Mouse (Mus musculus) liver, embryonic 16.5 days (tissue): ENCODE data around the gene Znrf3. TPM values are rescaled to one million over a fixed set of nuclear protein-coding genes. Genes with fewer than 3 reads are reported as not detected.

Experiments
- ATAC-seq: fragments of 200-750 bp; cut with Nextera tagmentation; 2 replicates; pipeline ENCODE4 v1.8.0; 2017; ENCODE audit warnings: low read depth, mild to moderate bottlenecking, moderate number of reproducible peaks, moderate library complexity
- H3K27ac ChIP-seq: fragments of 300-500 bp; sonication (generic); 2 replicates; pipeline ENCODE4 v1.5.1; 2014; ENCODE audit warnings: mild to moderate bottlenecking, low read length
- H3K27me3 ChIP-seq: fragments of 300-500 bp; sonication (generic); 2 replicates; pipeline ENCODE4 v1.6.1; 2014; ENCODE audit warnings: low read depth, low read length, mixed read lengths; ENCODE audit not compliant: control insufficient read depth, insufficient read depth
- H3K36me3 ChIP-seq: fragments of 300-500 bp; sonication (generic); 2 replicates; pipeline ENCODE4 v1.6.1; 2014; ENCODE audit warnings: mild to moderate bottlenecking; ENCODE audit not compliant: control insufficient read depth, insufficient read depth
- H3K4me1 ChIP-seq: fragments of 300-500 bp; sonication (generic); 2 replicates; pipeline ENCODE4 v1.6.1; 2014; ENCODE audit warnings: low read depth, low read length, mixed read lengths; ENCODE audit not compliant: control insufficient read depth
- H3K4me2 ChIP-seq: fragments of 300-500 bp; sonication (generic); 2 replicates; pipeline ENCODE4 v1.6.1; 2014; ENCODE audit warnings: low read depth, low read length, mixed read lengths
- H3K4me3 ChIP-seq: fragments of 300-500 bp; sonication (generic); 2 replicates; pipeline ENCODE4 v1.5.1; 2014; ENCODE audit warnings: low read depth, mild to moderate bottlenecking, low read length
- H3K9ac ChIP-seq: fragments of 300-500 bp; sonication (generic); 2 replicates; pipeline ENCODE4 v1.6.1; 2014; ENCODE audit warnings: low read depth, low read length
- H3K9me3 ChIP-seq: fragments of 300-500 bp; sonication (generic); replicated peaks from 2 replicates; pipeline ENCODE4 v1.6.1; 2016; ENCODE audit warnings: low read length; ENCODE audit not compliant: control insufficient read depth
- WGBS: fragments of 180-500 bp; shearing (Covaris S2); extraction: QIAGEN DNeasy Blood & Tissue Kit; methylation state at CpG from one replicate; pipeline ENCODE4 v1.1.7; 2014; ENCODE audit not compliant: insufficient replicate concordance; 5-methylcytosine and 5-hydroxymethylcytosine counted together
- polyA plus RNA-seq: library from polyadenylated mRNA; unstranded; fragments of >200 nt; fragmentation: Nextera tagmentation; extraction: Ambion mirVana; gene quantifications from 2 replicates; pipeline ENCODE4 v1.2.1, GENCODE M21; 2015

Znrf3 gene
- polyA plus RNA-seq, 1 experiment from 2014 or later, result 2.9 TPM

DNA sequence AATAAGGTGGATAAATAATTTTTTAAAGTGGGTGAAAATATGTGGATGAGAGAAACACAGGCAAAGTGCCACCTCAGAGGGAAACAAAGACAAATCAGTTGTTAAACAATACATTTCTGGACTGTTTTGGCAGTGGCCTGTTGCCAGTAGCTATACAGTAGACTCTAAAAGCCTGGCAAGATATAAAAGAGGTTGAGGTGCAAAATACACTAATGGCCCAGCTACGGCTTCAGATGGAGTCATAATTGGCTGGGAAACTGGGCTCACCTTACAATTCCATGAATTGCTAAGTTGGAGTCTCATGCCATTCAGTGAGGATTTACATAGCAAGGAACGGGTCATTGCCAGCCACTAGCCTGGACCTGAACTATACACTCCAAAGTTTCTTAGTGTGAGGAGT lies 62.0 kb downstream of the Znrf3 start:
- Histone ChIP-seq H3K4me2 (no peak overlapping the region), H3K4me3 (no peak overlapping the region), H3K4me1 (no peaks in the 10 kb centered on the region), H3K27me3 (no peaks in the 10 kb centered on the region), H3K27ac (no peak overlapping the region), H3K9me3 (no peaks in the 10 kb centered on the region), H3K36me3 (no peaks in the 10 kb centered on the region), H3K9ac (no peak overlapping the region)
- ATAC-seq, result no peak
- 79% methylated on average over 2 of the region's 2 CpGs for WGBS

DNA sequence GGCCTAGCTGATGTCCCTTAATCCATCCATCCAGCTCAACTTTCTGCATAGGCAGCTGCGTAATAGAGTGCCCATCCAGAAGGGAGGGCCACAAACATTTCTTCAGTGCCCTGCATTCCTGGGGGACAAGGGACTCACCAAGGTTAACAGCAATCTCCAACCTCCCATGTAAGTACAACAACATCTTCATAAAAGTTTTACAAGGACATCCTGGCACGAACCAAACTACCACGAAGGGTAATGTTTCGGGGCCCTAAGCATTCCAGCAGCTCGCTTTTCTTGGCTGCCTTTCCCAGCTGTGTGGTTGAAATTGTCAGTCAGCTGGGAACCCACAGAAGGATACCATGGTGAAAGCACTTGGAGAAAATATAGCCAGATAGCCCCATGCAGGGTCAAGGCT lies 63.4 kb downstream of the Znrf3 start:
- no peaks in the 10 kb centered on the region for H3K9me3 ChIP-seq
- H3K9ac ChIP-seq, result no peak overlapping the region
- no peaks in the 10 kb centered on the region for H3K4me1 ChIP-seq
- WGBS, result 75% methylated on average over 5 of the region's 5 CpGs
- H3K36me3 ChIP-seq, result no peaks in the 10 kb centered on the region
- H3K27me3 ChIP-seq, result no peaks in the 10 kb centered on the region
- no peak overlapping the region for H3K27ac ChIP-seq
- no peak overlapping the region for H3K4me2 ChIP-seq
- H3K4me3 ChIP-seq, result no peak overlapping the region
- ATAC-seq, result no peak

DNA sequence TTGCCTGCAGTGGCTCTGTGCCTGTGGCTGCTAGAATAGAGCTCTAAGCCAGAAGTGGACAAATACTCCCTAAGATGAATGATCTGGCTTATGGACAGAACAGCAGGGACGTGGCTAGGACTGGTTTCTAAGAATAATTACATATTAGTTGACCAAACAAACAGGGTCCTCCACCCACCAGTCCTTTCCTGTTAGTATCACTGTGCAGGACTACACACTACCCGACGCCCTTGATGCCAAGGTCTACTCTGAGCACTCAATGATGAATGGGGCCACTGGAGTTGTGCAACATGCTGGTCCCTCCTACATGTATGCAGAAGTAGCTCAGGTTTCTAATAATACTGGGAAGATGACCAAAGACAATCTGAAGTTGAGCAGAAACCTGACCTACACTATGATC lies 64.4 kb downstream of the Znrf3 start:
- H3K36me3 ChIP-seq, result no peaks in the 10 kb centered on the region
- 45% methylated on average over 3 of the region's 3 CpGs for WGBS
- H3K27me3 ChIP-seq, result no peaks in the 10 kb centered on the region
- peak overlapping the region; percentile 48; the same call in 1 of the 2 replicates for H3K27ac ChIP-seq
- no peak overlapping the region for H3K9ac ChIP-seq
- H3K9me3 ChIP-seq, result no peaks in the 10 kb centered on the region
- H3K4me3 ChIP-seq, result no peak overlapping the region
- no peak overlapping the region for H3K4me2 ChIP-seq
- peak; percentile 94 for ATAC-seq
- no peaks in the 10 kb centered on the region for H3K4me1 ChIP-seq

DNA sequence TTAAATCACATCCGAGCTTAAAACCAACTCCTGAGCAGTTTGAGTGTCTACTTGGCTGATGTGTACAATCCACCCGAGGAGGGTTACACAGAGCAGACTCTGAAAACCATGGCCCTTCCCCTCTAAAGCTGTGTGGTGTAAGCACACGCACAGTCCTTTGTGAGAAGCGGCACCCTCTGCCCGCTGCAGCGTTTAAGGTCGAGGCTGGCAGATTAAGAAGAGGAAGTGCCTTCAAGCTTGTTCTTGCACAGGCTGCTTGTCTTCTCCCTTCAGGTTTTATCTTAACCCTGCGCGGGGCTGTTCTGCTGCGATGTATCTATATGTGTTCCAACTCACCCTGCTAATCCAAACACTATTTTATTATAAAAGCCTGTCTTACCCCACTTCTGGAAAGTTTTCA lies 75.5 kb downstream of the Znrf3 start:
- H3K27me3 ChIP-seq, result no peaks in the 10 kb centered on the region
- no peak overlapping the region for H3K4me3 ChIP-seq
- ATAC-seq, result no peak
- no peak overlapping the region for H3K9ac ChIP-seq
- no peak overlapping the region for H3K4me2 ChIP-seq
- H3K4me1 ChIP-seq, result no peaks in the 10 kb centered on the region
- H3K9me3 ChIP-seq, result no peaks in the 10 kb centered on the region
- no peaks in the 10 kb centered on the region for H3K36me3 ChIP-seq
- no peak overlapping the region for H3K27ac ChIP-seq
- 13% methylated on average over 10 of the region's 10 CpGs for WGBS

DNA sequence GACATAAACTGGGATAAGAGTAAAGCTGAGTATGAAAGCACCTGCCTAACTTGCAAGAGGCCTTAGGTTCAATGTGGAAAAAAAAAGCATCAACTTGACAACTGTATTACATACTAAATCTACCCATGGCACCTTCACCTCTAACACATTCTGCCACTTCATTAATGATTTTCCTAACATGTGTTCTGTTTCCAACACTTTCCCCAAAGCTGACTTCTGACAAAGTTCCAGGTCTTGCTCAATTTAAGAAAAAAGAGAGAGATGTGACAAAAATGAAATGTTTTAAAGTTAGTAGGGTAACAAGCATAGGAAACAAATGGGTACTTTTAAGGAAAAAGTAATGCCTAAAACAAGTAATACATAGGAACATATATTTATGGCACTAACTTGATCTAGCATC lies 76.2 kb downstream of the Znrf3 start:
- no peak overlapping the region for H3K4me3 ChIP-seq
- no peak overlapping the region for H3K4me2 ChIP-seq
- no peaks in the 10 kb centered on the region for H3K4me1 ChIP-seq
- H3K27me3 ChIP-seq, result no peaks in the 10 kb centered on the region
- no peak for ATAC-seq
- H3K9me3 ChIP-seq, result no peaks in the 10 kb centered on the region
- no peaks in the 10 kb centered on the region for H3K36me3 ChIP-seq
- no peak overlapping the region for H3K27ac ChIP-seq
- H3K9ac ChIP-seq, result no peak overlapping the region

DNA sequence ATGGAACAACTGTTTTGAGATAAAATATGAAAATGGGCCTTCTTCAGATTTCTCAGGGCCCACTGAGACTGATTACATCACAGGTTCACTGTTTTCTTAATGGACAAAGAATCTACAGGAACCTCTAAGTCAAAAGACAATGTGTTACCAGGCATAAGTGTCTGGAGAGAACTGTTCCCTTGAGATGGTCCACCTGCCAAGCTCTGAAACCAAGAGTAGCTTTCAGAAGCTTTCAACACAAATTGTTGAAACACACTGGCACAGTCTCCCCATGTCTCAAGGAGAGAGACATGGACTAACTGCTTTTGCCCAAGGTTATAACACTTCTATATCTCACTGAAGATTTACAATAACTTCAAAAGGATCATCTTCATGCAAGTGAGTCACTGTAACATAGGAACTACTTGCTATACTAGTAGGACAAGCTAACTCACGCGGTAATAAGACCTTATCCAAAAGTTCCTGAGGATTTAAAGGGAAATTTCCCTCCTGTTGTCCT lies 89.3 kb downstream of the Znrf3 start:
- H3K36me3 ChIP-seq, result no peaks in the 10 kb centered on the region
- ATAC-seq, result no peak
- no peaks in the 10 kb centered on the region for H3K9me3 ChIP-seq
- no peak overlapping the region for H3K4me2 ChIP-seq
- H3K4me3 ChIP-seq, result no peak overlapping the region
- H3K9ac ChIP-seq, result no peak overlapping the region
- WGBS, result 81% methylated on average over 2 of the region's 2 CpGs
- H3K27ac ChIP-seq, result no peak overlapping the region
- H3K27me3 ChIP-seq, result no peaks in the 10 kb centered on the region
- H3K4me1 ChIP-seq, result no peaks in the 10 kb centered on the region

DNA sequence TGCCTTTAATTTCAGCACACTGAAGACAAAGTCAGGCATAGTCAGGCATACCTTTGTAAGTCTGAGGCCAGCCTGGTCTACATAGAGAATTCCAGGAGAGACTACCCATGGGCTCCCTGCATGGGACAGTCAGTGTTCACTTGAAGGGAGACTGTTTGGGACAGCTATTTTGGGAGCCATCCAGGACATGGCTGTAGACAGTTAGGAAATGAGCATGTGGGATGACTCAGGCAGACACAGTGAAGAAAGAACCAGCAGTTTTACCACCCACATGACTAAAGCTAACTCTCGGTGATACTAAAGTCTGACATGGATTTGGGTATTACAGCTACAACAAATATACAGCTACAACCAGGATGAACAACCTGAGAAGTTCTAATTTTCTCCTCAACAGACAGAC lies 89.9 kb downstream of the Znrf3 start:
- Histone ChIP-seq H3K9ac (no peak overlapping the region), H3K27me3 (no peaks in the 10 kb centered on the region), H3K4me3 (no peak overlapping the region), H3K4me2 (no peak overlapping the region), H3K36me3 (no peaks in the 10 kb centered on the region), H3K9me3 (no peaks in the 10 kb centered on the region), H3K4me1 (no peaks in the 10 kb centered on the region), H3K27ac (no peak overlapping the region)
- 44% methylated on average over 1 of the region's 1 CpGs for WGBS
- ATAC-seq, result no peak

DNA sequence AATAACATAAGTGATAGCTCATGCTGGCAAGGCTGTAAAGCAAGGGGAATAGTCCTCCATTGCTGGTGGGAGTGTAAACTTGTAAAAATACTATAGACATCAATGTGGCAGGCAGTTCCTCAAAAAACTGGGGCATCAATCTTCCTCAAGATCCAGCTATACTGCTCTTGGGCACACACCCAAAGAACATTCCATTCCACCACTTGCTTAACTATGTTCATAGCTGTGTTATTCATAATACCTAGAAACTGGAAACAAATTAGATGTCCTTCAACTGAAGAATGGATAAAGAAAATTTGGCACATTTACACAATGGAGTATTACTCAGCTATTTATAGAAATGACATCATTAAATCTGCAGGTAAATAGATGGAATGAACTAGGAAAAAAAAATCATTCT lies 91.6 kb downstream of the Znrf3 start:
- no peaks in the 10 kb centered on the region for H3K9me3 ChIP-seq
- H3K27me3 ChIP-seq, result no peaks in the 10 kb centered on the region
- H3K4me3 ChIP-seq, result no peak overlapping the region
- no peak overlapping the region for H3K4me2 ChIP-seq
- H3K27ac ChIP-seq, result no peak overlapping the region
- H3K36me3 ChIP-seq, result no peaks in the 10 kb centered on the region
- ATAC-seq, result no peak
- no peak overlapping the region for H3K9ac ChIP-seq
- H3K4me1 ChIP-seq, result no peaks in the 10 kb centered on the region; the same call in 1 of the 2 replicates

DNA sequence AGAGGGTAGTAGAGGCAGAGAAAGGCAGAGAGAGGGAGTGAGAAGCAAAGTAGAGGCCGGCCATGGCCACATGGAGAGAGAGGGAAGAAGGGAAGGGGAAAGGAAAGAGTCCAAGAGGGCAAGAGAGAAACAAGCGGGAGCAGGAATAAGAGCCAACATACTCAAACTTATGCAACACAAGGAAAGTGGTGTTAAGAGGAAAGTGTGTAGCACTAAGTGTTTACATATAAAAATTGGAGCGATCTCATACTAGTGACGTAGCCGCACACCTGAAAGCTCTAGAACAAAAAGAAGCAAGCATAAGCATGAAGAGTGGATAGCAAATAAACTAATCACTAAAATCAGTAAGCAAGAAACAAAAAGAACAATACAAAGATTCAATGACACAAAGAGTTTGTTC lies 95.2 kb downstream of the Znrf3 start:
- Histone ChIP-seq H3K9me3 (no peaks in the 10 kb centered on the region), H3K4me2 (no peak overlapping the region), H3K27ac (no peak overlapping the region), H3K9ac (no peak overlapping the region), H3K4me1 (no peaks in the 10 kb centered on the region; the same call in 1 of the 2 replicates), H3K36me3 (no peaks in the 10 kb centered on the region), H3K4me3 (no peak overlapping the region), H3K27me3 (no peaks in the 10 kb centered on the region)
- 83% methylated on average over 5 of the region's 5 CpGs for WGBS
- ATAC-seq, result no peak
